Mouse (Mus musculus) ES-CJ7 (cell line): Measurements from ENCODE around the gene Ralb.

Experiments used
- DNase-seq: peaks from one replicate; pipeline ENCODE4 v3.0.0; 2011; ENCODE audit warnings: low read depth, low spot score

The Ralb gene

DNA sequence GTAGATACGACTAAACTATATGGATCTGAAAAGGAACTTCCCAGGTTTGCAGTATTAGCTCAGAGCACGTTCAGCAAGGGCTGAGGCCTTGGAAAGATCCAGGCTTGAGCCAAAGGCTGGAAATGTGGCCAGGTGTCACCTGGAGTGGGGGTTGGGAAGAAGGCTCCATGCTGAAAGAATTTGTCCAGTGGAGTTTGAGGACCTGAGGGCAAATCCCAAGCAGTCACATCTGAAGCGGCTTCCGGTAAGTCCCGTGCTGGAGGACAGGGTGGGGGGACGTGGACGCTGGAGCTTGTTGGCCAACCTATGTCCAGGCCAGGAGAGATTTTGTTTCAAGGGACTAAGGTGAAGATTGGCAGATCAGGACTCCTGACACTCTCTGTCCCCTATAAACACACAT lies 19.2 kb upstream of the Ralb start:
- no peak for DNase-seq

DNA sequence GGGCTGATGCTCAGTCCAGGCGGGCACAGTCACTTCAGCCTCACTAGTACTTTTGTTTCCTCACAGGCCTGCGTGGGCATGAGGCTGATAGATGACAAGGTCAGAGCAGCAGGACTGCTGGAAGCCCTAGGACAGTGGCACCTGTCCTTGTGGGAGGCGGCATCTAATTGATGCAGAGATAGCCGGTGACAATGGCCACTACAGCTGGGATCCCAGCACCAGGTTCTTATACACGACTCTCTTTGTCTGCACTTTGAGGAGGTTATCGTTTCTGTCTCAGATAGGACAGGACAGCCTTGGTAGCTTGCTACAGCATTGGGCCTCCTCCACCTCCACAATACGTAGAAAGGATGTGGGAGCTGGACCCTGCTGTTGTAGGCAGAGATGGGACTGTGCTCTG lies 18.8 kb upstream of the Ralb start:
- DNase-seq: no peak

DNA sequence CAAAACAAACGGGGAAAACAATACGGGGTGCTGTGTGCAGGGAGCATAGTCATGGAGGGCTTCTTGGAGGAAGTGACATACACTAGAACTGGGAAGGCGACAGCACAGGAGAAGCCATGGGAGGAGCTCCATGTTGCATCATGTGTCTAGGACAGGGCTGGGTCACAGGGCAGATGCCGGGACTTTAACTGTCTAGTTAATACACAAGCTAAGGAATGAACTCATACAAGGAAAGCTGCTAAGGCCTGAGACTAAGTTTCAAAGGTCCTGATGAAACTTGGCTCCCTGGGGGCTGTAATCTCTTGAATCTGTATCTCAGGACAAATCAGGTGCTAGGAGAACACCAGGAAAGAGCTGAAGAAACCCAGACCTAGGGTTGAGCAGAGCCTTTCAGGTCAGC lies 18.1 kb upstream of the Ralb start:
- DNase-seq: no peak

DNA sequence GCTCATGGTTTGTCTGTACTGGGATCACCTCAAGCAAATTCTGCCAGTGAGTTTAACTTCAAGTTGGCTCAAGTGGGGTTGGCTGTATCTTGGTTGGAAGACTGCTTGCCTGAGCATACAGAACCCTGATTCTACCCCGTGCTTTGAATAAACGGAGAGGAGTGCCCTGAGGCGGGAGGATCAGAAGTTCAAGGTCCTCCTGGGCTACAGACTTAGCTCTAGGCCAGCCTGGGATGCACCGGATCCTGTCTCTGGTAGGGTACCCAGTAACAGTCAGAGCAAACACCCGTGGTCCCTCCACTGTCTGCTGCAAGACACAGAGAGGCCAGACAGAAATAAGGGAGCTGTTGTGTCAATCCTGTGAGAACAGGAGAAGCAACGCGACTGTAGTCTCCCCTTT lies 17.1 kb upstream of the Ralb start:
- no peak for DNase-seq

DNA sequence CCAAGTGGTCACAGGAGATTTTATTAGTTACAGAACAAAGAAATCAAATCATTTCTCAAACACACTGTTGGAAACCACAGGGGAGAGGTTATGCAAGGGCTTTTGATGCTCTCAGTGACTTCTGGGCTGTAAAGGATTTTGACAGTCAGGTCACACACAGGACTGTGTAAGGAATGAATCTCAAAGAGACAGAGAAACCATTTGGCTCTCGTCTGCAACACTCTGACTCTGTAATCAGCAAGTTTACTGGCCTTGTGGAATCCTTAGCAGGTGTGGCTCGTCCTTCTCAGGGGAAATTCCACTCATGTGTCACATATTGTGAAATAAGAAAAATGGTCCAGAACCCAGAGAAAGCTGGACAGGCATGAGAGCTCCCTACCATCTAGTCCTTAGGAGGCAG lies 16.4 kb upstream of the Ralb start:
- no peak for DNase-seq

DNA sequence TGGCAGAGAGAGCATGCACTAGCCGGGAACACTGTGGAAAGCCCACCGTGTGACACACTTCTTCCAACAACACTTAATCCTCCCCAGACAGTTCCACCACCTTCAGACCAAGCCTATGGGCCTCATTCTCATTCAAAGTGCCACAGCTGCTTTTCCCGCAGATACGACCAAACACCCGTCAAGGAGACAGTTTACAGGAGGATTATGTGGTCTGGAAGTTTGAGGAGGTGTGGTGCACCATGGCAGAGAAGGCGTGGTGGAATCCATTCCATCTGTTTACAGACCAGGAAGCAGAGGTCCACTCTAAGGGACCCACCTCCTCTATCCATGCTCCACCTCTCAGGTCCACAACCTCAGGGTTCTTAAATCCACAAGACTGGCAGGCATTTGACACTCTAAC lies 14.7 kb upstream of the Ralb start:
- no peak for DNase-seq

DNA sequence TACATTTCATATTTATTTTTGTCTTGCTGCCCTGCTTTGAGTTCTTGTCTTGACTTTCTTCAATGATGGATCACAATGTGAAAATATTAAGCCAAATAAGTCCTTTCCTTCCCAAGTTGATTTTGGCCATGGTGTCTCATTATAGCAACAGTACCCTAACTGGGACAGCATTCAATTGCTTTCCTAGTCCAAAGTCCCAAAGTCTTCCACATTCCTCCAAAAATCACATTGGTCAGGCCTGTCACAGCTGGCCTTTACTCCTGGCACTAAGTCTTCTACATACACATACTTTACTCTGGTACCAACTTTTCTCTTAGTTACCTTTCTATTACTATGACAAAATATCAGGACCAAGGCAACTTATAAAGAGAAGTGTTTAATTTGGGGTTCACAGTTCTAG lies 14.2 kb upstream of the Ralb start:
- no peak for DNase-seq

DNA sequence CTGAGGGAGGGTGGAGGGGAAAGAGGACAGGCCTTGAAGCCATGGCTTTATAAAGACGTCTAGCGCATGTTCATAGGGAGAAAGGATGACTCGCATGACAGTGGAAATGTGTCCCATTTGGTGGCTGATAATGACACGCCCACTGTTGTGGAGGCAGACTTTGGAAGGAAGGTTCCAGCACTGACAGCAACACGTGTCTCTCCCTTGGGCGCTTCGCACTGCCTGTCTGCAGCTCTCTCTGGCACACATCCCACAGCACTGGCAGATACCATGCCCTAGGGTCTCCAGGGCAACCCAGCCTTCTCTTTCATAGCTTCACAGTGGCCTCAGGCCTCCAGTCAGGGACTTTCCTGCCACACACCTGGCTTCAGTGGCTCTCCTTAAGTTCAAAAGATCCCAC lies 13.5 kb upstream of the Ralb start:
- DNase-seq: no peak

DNA sequence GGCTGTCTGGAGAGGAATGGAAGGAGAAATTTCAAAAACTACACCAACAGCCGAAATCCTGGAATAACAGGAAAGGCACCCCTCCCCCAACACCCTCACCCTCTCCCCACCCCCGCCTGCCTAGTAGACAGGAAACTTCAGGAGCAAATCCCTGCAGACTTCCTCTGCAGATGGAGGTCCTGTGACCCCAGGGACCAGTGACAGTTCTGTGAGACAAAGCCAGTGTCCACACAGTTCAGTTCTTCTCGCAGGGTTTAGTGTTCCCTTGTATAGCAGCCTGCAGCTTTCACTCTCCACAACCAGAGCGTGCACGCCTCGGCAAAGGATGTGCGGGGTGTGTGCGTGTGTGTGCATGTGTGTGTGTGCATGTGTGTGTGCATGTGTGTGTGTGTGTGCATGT lies 6.3 kb upstream of the Ralb start:
- no peak for DNase-seq

DNA sequence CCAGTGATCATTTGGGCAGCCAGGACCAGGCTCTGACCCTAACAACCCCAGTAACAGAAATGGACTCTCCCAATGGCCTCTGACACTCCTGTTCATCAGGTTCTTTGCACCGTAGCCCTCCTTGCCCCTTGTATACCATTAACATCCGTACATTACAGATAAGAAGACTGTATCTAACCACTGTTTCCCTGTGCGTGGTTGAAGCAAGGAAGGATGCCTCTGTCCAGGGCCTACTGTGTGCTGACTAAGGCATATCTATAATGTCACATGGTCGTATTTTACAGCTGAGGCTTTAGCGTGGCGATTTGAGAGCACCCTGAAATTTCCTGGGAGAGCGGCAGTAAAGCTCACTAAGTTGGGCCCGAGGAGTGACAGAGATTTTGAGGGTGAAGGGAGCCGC lies 5.8 kb upstream of the Ralb start:
- no peak for DNase-seq

DNA sequence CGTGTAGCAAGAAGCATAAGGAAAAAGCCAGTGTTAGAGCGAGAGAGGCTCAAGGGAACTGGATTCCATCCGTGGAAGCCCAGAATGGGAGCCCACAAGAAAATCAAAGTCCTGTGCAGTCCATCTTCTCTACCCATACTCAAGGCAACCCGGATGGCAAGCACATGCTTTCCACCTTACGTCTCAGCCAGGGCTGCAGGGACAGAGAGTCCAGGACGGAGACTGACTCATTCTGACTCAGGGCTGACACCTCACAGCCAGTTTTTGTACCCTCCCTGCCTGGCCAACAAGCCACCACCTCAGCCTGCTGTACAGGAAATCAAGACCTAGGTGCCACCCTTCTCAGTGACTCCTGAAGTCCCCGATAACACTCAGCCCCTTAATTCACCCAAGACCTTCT lies 4.9 kb upstream of the Ralb start:
- no peak for DNase-seq

DNA sequence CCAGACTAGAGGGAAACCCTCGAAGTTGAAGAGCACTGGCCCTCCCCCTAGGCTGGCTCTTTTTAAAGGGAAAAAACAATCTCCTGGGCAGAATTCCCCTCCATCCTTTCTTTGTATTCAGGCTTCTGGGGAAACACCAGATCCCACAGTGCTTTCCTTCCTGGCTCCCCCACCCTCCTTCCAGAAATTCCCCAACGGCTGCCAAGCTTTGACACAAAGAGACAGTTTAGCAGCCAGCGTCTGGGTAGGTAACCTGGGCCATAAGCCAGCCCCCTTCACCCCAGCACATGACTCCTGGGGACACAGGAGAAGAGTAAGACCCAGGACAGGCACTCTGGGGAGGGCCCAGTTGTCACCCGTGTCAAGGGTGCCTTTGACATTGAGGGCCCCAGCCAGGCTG lies 4.0 kb upstream of the Ralb start:
- DNase-seq: no peak

DNA sequence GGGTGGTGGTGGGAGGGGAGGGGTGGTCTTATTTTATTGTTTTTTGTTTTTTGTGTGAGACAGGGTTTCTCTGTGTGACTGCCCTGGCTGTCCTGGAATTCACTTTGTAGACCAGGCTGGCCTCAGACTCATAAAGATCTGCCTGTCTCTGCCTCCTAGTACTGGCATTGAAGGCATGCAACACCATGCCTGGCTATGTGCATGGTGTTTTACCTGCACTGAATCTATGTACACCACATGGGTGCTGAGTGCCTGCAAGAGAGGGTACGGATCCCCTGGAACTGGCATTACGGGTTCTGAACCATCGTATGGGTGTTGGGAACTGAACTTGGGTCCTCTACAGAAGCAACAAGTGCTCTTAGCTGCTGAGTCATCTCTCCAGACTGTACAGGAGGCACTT lies 1.4 kb upstream of the Ralb start:
- DNase-seq: no peak

DNA sequence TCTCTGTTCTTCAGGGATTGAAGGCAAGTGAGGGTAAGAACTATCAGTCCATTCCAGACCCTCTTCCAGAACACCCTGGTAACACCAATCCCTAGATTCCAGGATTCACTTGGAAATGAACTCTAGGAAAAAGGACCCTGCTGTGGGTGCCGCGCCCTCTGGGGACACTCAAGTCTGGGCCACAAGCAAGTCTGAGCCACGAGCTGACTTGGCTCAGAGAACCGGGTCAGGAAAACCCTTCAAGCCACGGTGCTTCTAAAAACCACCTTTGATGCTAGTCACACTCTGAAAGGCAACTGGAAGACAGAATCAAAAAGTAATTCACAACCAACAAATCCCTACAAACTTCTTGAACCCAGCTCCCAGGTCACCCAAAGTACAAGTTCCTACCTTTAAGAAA lies 786 bp downstream of the Ralb start:
- DNase-seq: peak; percentile 36

DNA sequence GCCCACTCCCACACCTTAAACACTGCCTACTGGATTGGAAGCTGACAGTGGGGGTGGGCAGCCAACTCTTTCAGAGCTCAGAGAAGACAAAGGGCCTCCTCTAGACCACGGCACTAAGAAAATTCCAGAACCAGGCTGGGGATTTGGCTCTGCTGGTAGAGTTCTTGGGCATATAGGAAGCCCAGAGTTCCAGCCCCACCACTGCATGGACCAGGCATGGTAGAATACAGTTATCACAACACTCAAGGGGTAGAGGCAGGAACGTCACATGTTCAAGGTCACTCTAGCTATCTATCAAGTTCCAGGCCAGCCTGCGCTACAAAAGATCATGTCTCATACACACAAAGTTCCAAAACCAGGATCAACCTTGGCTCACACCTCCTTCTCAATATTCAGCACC lies 1.4 kb downstream of the Ralb start:
- DNase-seq: no peak

DNA sequence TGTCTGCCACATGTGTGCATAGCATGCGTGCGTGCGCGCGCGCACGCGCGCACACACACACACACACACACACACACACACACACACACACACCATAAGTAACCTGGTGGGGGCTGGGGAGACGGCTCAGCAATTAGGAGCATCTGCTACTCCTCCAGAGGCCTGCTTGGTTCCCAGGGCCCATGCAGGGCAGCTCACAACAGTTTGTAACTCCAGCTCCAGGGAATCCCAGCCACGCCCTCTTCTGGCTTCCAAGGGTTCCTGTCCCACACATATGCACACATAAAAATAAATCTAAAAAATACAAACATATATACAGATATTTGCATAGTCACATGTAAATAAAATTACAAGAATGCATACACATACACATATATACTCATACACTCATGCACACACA lies 1.9 kb downstream of the Ralb start:
- DNase-seq: no peak

DNA sequence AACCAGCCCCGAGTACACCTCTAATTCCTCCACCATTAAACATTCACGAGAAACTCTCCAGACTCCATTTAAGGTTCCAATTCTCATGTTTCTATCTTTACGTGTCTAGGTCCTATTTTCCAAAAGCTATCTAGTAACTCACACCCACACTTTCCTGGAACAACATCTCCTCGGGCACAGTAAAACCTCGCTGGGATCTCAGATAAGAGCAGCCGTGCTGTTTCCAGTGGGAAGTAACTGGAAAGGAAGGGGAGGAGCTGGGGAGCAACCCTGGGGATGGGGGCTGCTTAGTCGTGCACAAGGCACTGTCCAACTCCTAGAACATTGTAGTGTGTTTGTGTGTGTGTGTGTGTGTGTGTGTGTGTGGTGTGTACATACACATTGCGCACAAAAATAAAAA lies 2.7 kb downstream of the Ralb start:
- no peak for DNase-seq

DNA sequence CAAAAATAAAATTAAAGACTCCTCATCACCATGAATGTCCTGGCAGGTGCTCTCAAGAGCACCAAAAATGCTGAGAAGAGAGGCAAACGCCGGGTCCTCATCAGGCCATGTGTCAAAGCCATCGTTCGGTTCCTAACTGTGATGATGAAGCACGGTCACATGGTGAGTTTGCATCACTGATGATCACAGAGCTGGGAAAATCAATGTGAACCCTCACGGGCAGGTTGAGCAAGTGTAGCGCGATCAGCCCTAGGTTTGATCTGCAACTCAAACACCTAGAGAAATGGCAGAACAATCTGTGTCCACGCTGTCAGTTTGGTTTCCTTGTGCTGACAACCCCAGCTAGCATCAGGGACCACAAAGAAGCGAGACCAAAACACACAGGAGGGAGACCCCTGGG lies 5.1 kb downstream of the Ralb start:
- no peak for DNase-seq

DNA sequence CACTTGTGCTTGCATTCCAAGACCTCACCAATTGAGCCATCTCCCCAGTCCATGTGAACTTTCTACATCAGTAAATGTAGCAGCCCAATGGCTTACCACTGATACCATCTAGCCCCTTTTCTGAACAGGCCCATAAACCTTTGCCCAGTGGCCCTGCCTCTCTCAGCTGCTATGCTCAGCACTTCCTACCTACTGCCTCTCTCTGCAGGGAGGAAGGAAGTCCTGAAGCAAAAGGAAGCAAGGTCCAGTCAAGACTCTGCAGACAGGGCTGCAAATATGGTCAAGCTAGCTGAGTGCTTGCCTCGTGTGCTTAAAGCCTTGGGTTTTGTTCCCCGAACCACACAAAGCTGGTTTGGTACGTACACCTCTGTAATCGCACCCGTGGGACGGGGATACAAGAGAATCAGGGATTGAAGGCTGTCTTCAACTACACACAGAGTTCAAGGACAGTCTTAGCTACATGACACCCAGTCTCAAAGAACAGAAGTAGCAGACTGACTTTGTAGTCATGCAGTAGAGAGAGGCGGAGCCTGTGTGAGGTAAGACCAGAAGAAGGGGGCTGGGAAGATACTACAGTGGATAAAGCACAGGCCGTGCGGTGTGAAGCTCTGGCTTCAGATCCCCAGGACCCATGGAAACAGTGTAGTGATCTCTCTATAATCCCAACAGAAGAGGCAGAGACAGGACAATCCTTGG lies 5.9 kb downstream of the Ralb start:
- DNase-seq: peak; percentile 71

DNA sequence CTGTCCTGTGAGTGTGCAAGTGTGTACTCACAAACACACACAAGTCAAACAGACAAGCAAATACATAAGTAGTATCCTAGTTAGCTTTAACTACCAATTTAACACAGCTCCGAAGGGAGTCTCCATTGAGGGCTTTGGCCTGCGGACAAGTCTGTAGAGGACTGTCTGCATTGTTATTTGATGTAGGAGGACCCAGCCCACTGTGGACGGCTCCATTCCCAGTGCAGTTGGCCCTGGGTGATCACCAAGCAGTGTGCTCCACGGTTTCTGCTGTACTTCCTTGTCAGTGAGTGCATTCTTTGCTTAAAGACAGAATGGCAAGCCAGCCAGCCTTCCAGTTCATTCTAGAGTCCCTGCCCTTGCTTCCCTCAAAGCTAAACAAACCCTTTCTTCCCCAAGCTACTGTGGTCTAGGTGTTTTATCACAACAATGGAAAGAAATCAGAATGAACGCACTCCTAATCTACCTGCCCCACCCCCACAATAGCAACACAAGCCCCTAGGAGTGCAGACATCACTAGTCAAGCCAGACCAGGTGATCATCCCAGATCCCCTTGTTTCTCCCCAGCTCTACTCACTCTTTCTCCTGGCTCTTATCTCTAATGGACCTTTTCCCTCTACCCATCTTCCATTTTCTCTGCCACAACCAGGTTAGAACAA lies 7.1 kb downstream of the Ralb start:
- peak; percentile 97 for DNase-seq

DNA sequence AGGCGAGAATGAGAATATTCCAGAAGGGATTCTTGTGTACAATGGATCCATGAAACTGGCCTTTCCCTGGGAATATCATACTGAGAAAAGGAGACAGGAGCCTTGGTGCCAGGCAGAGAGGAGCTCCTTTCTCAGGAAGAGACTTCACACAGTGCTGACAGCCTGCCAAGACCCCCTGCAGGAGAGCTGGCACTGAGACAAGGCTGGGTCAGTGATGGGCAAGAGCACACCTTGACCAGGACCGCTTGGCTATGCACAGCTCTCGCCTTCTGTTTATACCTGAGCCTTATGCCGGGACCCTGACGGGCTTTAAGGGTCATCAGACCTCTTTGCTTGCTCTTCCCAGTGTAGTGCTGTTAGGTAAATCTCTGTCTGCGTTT lies 9.2 kb downstream of the Ralb start:
- no peak for DNase-seq

DNA sequence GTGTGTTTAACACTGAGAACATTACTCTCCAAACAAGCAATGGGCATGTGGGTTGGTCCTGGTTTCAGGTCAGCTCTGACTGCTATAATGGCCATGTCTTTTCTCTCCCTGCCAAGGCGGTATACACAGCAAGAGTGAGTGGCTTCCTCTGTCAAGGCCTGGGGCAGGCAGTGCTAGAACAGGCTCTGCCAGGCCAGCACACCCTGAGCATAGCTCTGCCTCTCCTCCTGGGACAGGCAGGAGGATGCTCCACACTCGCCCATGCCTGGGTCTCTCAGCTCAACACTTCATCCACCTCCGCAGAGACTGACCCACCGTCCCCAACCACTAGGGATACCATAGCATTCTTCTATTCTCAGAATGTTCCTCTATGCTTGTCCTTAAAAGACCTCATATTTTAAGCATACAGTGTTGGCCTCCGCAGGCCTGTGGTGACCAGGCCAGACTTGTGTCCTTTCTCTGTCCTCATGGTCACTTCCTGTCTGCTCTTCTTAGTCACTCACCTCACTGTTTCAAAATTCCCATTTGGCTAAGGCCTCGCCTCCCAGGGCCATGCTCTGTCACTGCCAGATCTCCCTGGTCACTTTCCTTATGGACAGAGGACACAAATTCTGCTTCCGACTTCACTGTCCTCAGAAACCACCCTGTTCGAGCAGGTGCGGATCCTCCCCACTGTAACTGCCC lies 9.7 kb downstream of the Ralb start:
- DNase-seq: no peak

DNA sequence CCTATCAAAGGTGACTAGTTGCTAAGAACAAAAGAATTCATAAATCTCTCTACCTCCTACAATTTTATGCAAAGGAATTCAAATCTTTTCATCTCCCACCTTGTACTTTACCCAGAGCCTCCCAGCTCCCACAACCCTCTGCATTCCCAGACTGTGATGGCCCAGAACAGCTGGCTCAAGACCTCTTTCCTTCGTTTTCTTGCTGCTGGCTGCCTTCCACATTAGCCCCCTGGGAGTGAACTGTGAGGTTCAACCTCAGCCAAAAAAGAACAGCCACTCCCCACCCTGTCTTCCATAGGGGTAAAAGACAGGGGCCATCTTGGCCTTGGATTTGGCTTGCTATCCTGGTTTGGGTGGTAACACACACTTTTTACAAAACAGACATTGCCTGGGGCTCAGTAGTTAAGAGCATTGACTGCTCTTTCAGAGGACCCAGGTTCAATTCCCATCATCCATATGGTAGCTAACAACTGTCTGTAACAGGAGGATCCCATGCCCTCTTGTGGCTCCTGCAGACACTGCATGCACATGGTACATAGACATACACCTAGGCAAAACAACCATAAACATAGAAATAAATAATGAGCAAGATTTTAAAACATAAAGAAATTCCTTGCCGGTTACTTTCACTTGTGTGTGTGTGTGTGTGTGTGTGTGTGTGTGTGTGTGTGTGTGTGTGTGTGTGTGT lies 10.4 kb downstream of the Ralb start:
- peak; percentile 76 for DNase-seq
